Mouse (Mus musculus) thymus, adult 2 months (tissue): Measurements from ENCODE around the gene Lima1.

Experiments used
- CTCF ChIP-seq: fragments of 200-500 bp; IDR thresholded peaks from 2 replicates; pipeline ENCODE4 v1.5.1; 2012; ENCODE audit warnings: mild to moderate bottlenecking, control low read depth, low read length, moderate library complexity, borderline replicate concordance; ENCODE audit not compliant: control insufficient read depth, poor library complexity, insufficient read depth; ENCODE audit errors: extremely low read depth
- POLR2A ChIP-seq: fragments of 200-500 bp; IDR thresholded peaks from 2 replicates; pipeline ENCODE4 v1.6.1; 2012; ENCODE audit warnings: mild to moderate bottlenecking, low read length, control low read depth, moderate library complexity; ENCODE audit not compliant: control insufficient read depth, poor library complexity, insufficient read depth; ENCODE audit errors: extremely low read depth

- TF ChIP-seq CTCF = no peak
- TF ChIP-seq POLR2A = no peak
These were observed 40.6 kb downstream of the Lima1 start for GRCm38 (mm10) chr15:99834681-99835080.
